Mouse (Mus musculus): ENCODE measurements at regions not wholly inside any gene's neighbourhood (a gene's known extent, or its start where the extent isn't known, plus 50 kb on each side); places are given as distances from the start of the nearest gene placed in this dataset.

GRCm38 (mm10) chr12:26680568-26680947, 211.6 kb downstream of the Cmpk2 start:
- Histone ChIP-seq H3K79me3 (ENCODE audit: low read depth) (no peaks in the 10 kb centered on the region), H3K36me3 (ENCODE audit: control insufficient read depth, insufficient read depth) (no peaks in the 10 kb centered on the region), H3K4me3 (ENCODE audit: insufficient read depth, poor library complexity, severe bottlenecking) (no peak overlapping the region), H3K79me2 (ENCODE audit: control insufficient read depth, insufficient read depth) (no peaks in the 10 kb centered on the region), H3K27me3 (ENCODE audit: control insufficient read depth, insufficient read depth, insufficient read length) (no peaks in the 10 kb centered on the region), H3ac (ENCODE audit: control insufficient read depth, insufficient read length, low read depth) (no peak overlapping the region)
- TF ChIP-seq MYOG (IDR thresholded peaks at IDR 0.05; ENCODE audit: control insufficient read depth, extremely low read depth, insufficient read length): no peak
- TF ChIP-seq USF1 (IDR thresholded peaks at IDR 0.05; ENCODE audit: low read depth): no peak
- TF ChIP-seq MAX (IDR thresholded peaks at IDR 0.05): no peak
- no peak for TF ChIP-seq FOSL1 (IDR thresholded peaks at IDR 0.05; ENCODE audit: insufficient read depth, low read length, poor library complexity, severe bottlenecking)
- no peak for TF ChIP-seq MYOD1 (IDR thresholded peaks at IDR 0.05; ENCODE audit: control insufficient read depth, insufficient read length, low read depth)
- TF ChIP-seq CEBPB (IDR thresholded peaks at IDR 0.05; ENCODE audit: low read depth): no peak

DNA sequence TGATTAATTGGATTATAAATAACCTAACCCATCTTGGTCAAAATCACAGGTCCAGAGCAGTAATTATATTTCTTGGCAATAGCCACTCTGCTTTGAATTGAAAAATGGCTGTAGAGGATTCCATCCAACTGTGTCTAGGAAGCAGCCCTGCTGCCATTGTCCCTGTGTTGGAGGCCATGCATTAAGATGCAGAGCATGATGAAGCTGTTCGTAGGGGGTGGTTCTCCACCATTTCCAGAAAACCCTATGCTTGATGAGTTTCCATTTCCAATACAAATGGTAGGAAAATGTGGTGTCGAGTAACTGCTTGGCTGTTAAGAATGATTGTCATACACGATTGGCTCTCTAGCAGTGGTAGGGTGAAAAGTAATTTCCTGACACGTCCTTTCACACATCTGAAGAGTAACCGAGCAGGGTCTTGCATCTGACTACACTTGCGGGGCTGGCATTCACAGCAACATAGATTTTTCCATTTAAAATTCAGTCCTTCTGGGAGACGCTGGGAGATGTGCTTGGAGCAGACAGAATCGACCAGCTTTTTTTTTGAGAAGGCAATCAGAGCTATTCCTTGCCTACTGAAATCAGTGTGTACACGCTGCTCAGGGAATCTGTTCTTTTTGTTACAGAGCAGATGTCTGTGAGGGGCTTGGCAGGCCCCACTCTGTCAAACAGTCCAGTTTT, 211.0 kb downstream of the Cmpk2 start:
- H3K27me3 ChIP-seq (ENCODE audit: control insufficient read depth, insufficient read depth, insufficient read length): no peaks in the 10 kb centered on the region
- no peaks in the 10 kb centered on the region for H3K79me3 ChIP-seq (ENCODE audit: low read depth)
- H3K79me2 ChIP-seq (ENCODE audit: control insufficient read depth, insufficient read depth): no peaks in the 10 kb centered on the region
- no peak overlapping the region for H3K4me3 ChIP-seq (ENCODE audit: insufficient read depth, poor library complexity, severe bottlenecking)
- no peak for TF ChIP-seq MAX (IDR thresholded peaks at IDR 0.05)
- no peak for TF ChIP-seq FOSL1 (IDR thresholded peaks at IDR 0.05; ENCODE audit: insufficient read depth, low read length, poor library complexity, severe bottlenecking)
- no peak for TF ChIP-seq MYOG (IDR thresholded peaks at IDR 0.05; ENCODE audit: control insufficient read depth, extremely low read depth, insufficient read length)
- no peak for TF ChIP-seq CEBPB (IDR thresholded peaks at IDR 0.05; ENCODE audit: low read depth)
- TF ChIP-seq MYOD1 (IDR thresholded peaks at IDR 0.05; ENCODE audit: control insufficient read depth, insufficient read length, low read depth): no peak
- TF ChIP-seq USF1 (IDR thresholded peaks at IDR 0.05; ENCODE audit: low read depth): no peak
- no peak overlapping the region for H3ac ChIP-seq (ENCODE audit: control insufficient read depth, insufficient read length, low read depth)
- H3K36me3 ChIP-seq (ENCODE audit: control insufficient read depth, insufficient read depth): no peaks in the 10 kb centered on the region

DNA sequence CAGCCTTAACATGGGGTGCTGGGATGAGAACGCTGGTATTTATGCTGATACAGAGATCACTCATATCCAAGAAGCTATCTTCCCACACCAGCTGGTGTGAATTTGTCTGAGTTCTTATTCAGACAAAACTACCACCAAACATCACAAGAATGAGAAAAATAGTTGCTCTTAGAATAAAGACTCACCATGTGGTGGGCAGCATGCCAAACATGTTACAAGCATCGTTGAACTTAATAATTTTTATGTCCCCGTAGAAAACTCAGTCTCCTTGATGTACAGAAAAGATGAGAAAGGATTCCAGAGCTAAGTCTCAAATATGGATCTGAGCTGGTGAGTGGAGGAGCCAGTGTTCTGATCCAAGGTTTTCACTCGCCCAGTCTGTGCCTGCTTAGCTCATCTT, 196.5 kb downstream of the Cmpk2 start:
- no peaks in the 10 kb centered on the region for H3K79me3 ChIP-seq (ENCODE audit: low read depth)
- H3K36me3 ChIP-seq (ENCODE audit: control insufficient read depth, insufficient read depth): no peaks in the 10 kb centered on the region
- H3K27me3 ChIP-seq (ENCODE audit: control insufficient read depth, insufficient read depth, insufficient read length): no peaks in the 10 kb centered on the region
- no peak for TF ChIP-seq MYOD1 (IDR thresholded peaks at IDR 0.05; ENCODE audit: control insufficient read depth, insufficient read length, low read depth)
- no peak for TF ChIP-seq FOSL1 (IDR thresholded peaks at IDR 0.05; ENCODE audit: insufficient read depth, low read length, poor library complexity, severe bottlenecking)
- TF ChIP-seq USF1 (IDR thresholded peaks at IDR 0.05; ENCODE audit: low read depth): no peak
- no peak for TF ChIP-seq MYOG (IDR thresholded peaks at IDR 0.05; ENCODE audit: control insufficient read depth, extremely low read depth, insufficient read length)
- TF ChIP-seq MAX (IDR thresholded peaks at IDR 0.05): no peak
- TF ChIP-seq CTCF (IDR thresholded peaks at IDR 0.05; ENCODE audit: control insufficient read depth, insufficient read depth, insufficient read length): no peak
- no peak for TF ChIP-seq CEBPB (IDR thresholded peaks at IDR 0.05; ENCODE audit: low read depth)
- no peaks in the 10 kb centered on the region for H3K79me2 ChIP-seq (ENCODE audit: control insufficient read depth, insufficient read depth)
- no peak overlapping the region for H3K4me3 ChIP-seq (ENCODE audit: insufficient read depth, poor library complexity, severe bottlenecking)
- H3ac ChIP-seq (ENCODE audit: control insufficient read depth, insufficient read length, low read depth): no peak overlapping the region

DNA sequence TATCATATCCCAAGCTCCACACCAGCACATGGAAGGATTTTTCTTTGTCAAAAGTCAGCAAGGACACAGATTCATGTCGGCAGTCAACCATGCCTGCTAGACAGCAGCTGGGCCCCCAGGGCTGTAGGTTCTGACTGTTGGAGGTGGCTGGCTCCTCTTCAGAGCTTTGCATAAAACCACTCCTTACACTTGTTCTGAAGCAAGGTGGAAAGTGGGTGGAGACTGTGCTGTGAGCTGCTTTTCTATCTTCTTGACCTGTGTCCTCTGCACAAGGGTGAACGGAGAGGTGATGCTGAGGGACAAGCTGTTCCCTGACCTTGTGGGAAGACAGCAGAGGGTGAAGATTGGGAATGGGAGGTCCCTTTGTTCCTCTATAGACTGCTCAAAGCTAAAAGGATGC, 185.2 kb downstream of the Cmpk2 start:
- TF ChIP-seq USF1 (IDR thresholded peaks at IDR 0.05; ENCODE audit: low read depth): no peak
- TF ChIP-seq CEBPB (IDR thresholded peaks at IDR 0.05; ENCODE audit: low read depth): no peak
- TF ChIP-seq MYOD1 (IDR thresholded peaks at IDR 0.05; ENCODE audit: control insufficient read depth, insufficient read length, low read depth): no peak
- no peak for TF ChIP-seq MAX (IDR thresholded peaks at IDR 0.05)
- TF ChIP-seq CTCF (IDR thresholded peaks at IDR 0.05; ENCODE audit: control insufficient read depth, insufficient read depth, insufficient read length): no peak
- no peak for TF ChIP-seq FOSL1 (IDR thresholded peaks at IDR 0.05; ENCODE audit: insufficient read depth, low read length, poor library complexity, severe bottlenecking)
- TF ChIP-seq MYOG (IDR thresholded peaks at IDR 0.05; ENCODE audit: control insufficient read depth, extremely low read depth, insufficient read length): no peak
- Histone ChIP-seq H3K79me2 (ENCODE audit: control insufficient read depth, insufficient read depth) (no peaks in the 10 kb centered on the region), H3K79me3 (ENCODE audit: low read depth) (no peaks in the 10 kb centered on the region), H3K4me3 (ENCODE audit: insufficient read depth, poor library complexity, severe bottlenecking) (no peak overlapping the region), H3K36me3 (ENCODE audit: control insufficient read depth, insufficient read depth) (no peaks in the 10 kb centered on the region), H3ac (ENCODE audit: control insufficient read depth, insufficient read length, low read depth) (no peak overlapping the region), H3K27me3 (ENCODE audit: control insufficient read depth, insufficient read depth, insufficient read length) (no peaks in the 10 kb centered on the region)

GRCm38 (mm10) chr12:26653781-26654180, 184.8 kb downstream of the Cmpk2 start:
- TF ChIP-seq USF1 (IDR thresholded peaks at IDR 0.05; ENCODE audit: low read depth) (no peak), MAX (IDR thresholded peaks at IDR 0.05) (no peak), CTCF (IDR thresholded peaks at IDR 0.05; ENCODE audit: control insufficient read depth, insufficient read depth, insufficient read length) (no peak), MYOD1 (IDR thresholded peaks at IDR 0.05; ENCODE audit: control insufficient read depth, insufficient read length, low read depth) (no peak), MYOG (IDR thresholded peaks at IDR 0.05; ENCODE audit: control insufficient read depth, extremely low read depth, insufficient read length) (no peak), CEBPB (IDR thresholded peaks at IDR 0.05; ENCODE audit: low read depth) (no peak), FOSL1 (IDR thresholded peaks at IDR 0.05; ENCODE audit: insufficient read depth, low read length, poor library complexity, severe bottlenecking) (no peak)
- Histone ChIP-seq H3K36me3 (ENCODE audit: control insufficient read depth, insufficient read depth) (no peaks in the 10 kb centered on the region), H3K4me3 (ENCODE audit: insufficient read depth, poor library complexity, severe bottlenecking) (no peak overlapping the region), H3K79me3 (ENCODE audit: low read depth) (no peaks in the 10 kb centered on the region), H3ac (ENCODE audit: control insufficient read depth, insufficient read length, low read depth) (no peak overlapping the region), H3K27me3 (ENCODE audit: control insufficient read depth, insufficient read depth, insufficient read length) (no peaks in the 10 kb centered on the region), H3K79me2 (ENCODE audit: control insufficient read depth, insufficient read depth) (no peaks in the 10 kb centered on the region)

DNA sequence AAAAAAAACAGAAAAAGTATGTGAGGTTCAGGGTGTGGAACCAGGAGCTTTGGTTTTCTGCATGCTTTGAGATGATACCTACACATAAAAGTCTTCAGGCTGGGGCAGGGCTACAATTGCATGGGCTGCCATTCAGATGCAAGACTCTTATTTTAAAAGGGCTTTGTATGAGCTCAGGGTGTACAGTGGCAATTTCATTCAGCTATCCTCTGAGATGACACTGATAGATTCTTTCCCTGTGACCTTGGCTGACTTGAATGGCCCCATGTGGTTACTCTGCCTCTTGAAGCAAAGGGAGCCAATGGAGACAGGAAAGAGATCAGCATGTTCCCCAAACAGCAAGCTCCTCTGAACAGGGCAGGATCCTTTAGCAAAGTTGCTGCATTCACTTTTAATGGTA, 177.1 kb downstream of the Cmpk2 start:
- Histone ChIP-seq H3ac (ENCODE audit: control insufficient read depth, insufficient read length, low read depth) (no peak overlapping the region), H3K79me3 (ENCODE audit: low read depth) (no peaks in the 10 kb centered on the region), H3K4me3 (ENCODE audit: insufficient read depth, poor library complexity, severe bottlenecking) (no peak overlapping the region), H3K36me3 (ENCODE audit: control insufficient read depth, insufficient read depth) (no peaks in the 10 kb centered on the region), H3K27me3 (ENCODE audit: control insufficient read depth, insufficient read depth, insufficient read length) (no peaks in the 10 kb centered on the region), H3K79me2 (ENCODE audit: control insufficient read depth, insufficient read depth) (no peaks in the 10 kb centered on the region)
- TF ChIP-seq CTCF (IDR thresholded peaks at IDR 0.05; ENCODE audit: control insufficient read depth, insufficient read depth, insufficient read length) (no peak), CEBPB (IDR thresholded peaks at IDR 0.05; ENCODE audit: low read depth) (no peak), MYOG (IDR thresholded peaks at IDR 0.05; ENCODE audit: control insufficient read depth, extremely low read depth, insufficient read length) (no peak), MYOD1 (IDR thresholded peaks at IDR 0.05; ENCODE audit: control insufficient read depth, insufficient read length, low read depth) (no peak), FOSL1 (IDR thresholded peaks at IDR 0.05; ENCODE audit: insufficient read depth, low read length, poor library complexity, severe bottlenecking) (no peak), USF1 (IDR thresholded peaks at IDR 0.05; ENCODE audit: low read depth) (no peak), MAX (IDR thresholded peaks at IDR 0.05) (no peak)
